Mouse (Mus musculus): ENCODE results near the gene Degs1. TPM values are rescaled to one million over a fixed set of nuclear protein-coding genes. Genes with fewer than 3 reads are reported as not detected.
"Not testable (repeated sequence)": the region's sequence is repeated elsewhere in the genome, so short reads cannot be mapped to it uniquely, and the experiment has no call there.

Gene Degs1
- polyA plus RNA-seq, 1 experiment from 2014 or later: 96.7 TPM

- H3K27me3 ChIP-seq (ENCODE audit: control insufficient read depth, insufficient read depth, low read length): no peaks in the 10 kb centered on the region
- H3K9ac ChIP-seq (replicated peaks; ENCODE audit: low read depth, low read length): no peak overlapping the region
- no peak overlapping the region for H3K4me3 ChIP-seq (ENCODE audit: low read depth, low read length)
- no peaks in the 10 kb centered on the region for H3K4me1 ChIP-seq (ENCODE audit: control insufficient read depth, insufficient read depth, low read length)
- H3K4me2 ChIP-seq (ENCODE audit: low read depth, low read length): no peak overlapping the region
- no peak overlapping the region for H3K27ac ChIP-seq (ENCODE audit: low read depth, low read length)
- no peak for ATAC-seq (ENCODE audit: low read depth)
- H3K36me3 ChIP-seq (ENCODE audit: control insufficient read depth, insufficient read depth, low read length): no peaks in the 10 kb centered on the region
- 96% methylated on average over 5 of the region's 5 CpGs for WGBS
- no peaks in the 10 kb centered on the region for H3K9me3 ChIP-seq (ENCODE audit: control insufficient read depth, low read length)
Observed at GRCm38 (mm10) chr1:182302916-182303315, 20.3 kb upstream of the Degs1 start.

GRCm38 (mm10) chr1:182302176-182302870, 19.7 kb upstream of the Degs1 start:
- H3K9me3 ChIP-seq (ENCODE audit: control insufficient read depth, low read length): no peaks in the 10 kb centered on the region
- H3K4me3 ChIP-seq (ENCODE audit: low read depth, low read length): no peak overlapping the region
- ATAC-seq (ENCODE audit: low read depth): no peak
- no peak overlapping the region for H3K4me2 ChIP-seq (ENCODE audit: low read depth, low read length)
- no peak overlapping the region for H3K27ac ChIP-seq (ENCODE audit: low read depth, low read length)
- H3K36me3 ChIP-seq (ENCODE audit: control insufficient read depth, insufficient read depth, low read length): no peaks in the 10 kb centered on the region
- no peaks in the 10 kb centered on the region for H3K4me1 ChIP-seq (ENCODE audit: control insufficient read depth, insufficient read depth, low read length)
- WGBS: 91% methylated on average over 6 of the region's 6 CpGs
- H3K27me3 ChIP-seq (ENCODE audit: control insufficient read depth, insufficient read depth, low read length): no peaks in the 10 kb centered on the region
- no peak overlapping the region for H3K9ac ChIP-seq (replicated peaks; ENCODE audit: low read depth, low read length)

GRCm38 (mm10) chr1:182297821-182298220, 15.2 kb upstream of the Degs1 start:
- no peaks in the 10 kb centered on the region; the same call in 1 of the 2 replicates for H3K9me3 ChIP-seq (ENCODE audit: control insufficient read depth, low read length)
- H3K4me2 ChIP-seq (ENCODE audit: low read depth, low read length): no peak overlapping the region
- ATAC-seq (ENCODE audit: low read depth): no peak
- H3K9ac ChIP-seq (replicated peaks; ENCODE audit: low read depth, low read length): no peak overlapping the region
- H3K4me3 ChIP-seq (ENCODE audit: low read depth, low read length): no peak overlapping the region
- no peaks in the 10 kb centered on the region for H3K36me3 ChIP-seq (ENCODE audit: control insufficient read depth, insufficient read depth, low read length)
- 92% methylated on average over 5 of the region's 5 CpGs for WGBS
- no peaks in the 10 kb centered on the region for H3K4me1 ChIP-seq (ENCODE audit: control insufficient read depth, insufficient read depth, low read length)
- H3K27me3 ChIP-seq (ENCODE audit: control insufficient read depth, insufficient read depth, low read length): no peaks in the 10 kb centered on the region
- H3K27ac ChIP-seq (ENCODE audit: low read depth, low read length): no peak overlapping the region

GRCm38 (mm10) chr1:182297246-182297645, 14.6 kb upstream of the Degs1 start:
- WGBS: 27% methylated on average over 3 of the region's 3 CpGs
- Histone ChIP-seq H3K4me1 (ENCODE audit: control insufficient read depth, insufficient read depth, low read length) (no peaks in the 10 kb centered on the region), H3K4me3 (ENCODE audit: low read depth, low read length) (no peak overlapping the region), H3K9ac (replicated peaks; ENCODE audit: low read depth, low read length) (no peak overlapping the region), H3K27ac (ENCODE audit: low read depth, low read length) (no peak overlapping the region), H3K4me2 (ENCODE audit: low read depth, low read length) (no peak overlapping the region), H3K9me3 (ENCODE audit: control insufficient read depth, low read length) (no peaks in the 10 kb centered on the region; the same call in 1 of the 2 replicates), H3K27me3 (ENCODE audit: control insufficient read depth, insufficient read depth, low read length) (no peaks in the 10 kb centered on the region), H3K36me3 (ENCODE audit: control insufficient read depth, insufficient read depth, low read length) (no peaks in the 10 kb centered on the region)
- no peak for ATAC-seq (ENCODE audit: low read depth)

GRCm38 (mm10) chr1:182296816-182297215, 14.2 kb upstream of the Degs1 start:
- Histone ChIP-seq H3K36me3 (ENCODE audit: control insufficient read depth, insufficient read depth, low read length) (no peaks in the 10 kb centered on the region), H3K4me2 (ENCODE audit: low read depth, low read length) (no peak overlapping the region), H3K4me1 (ENCODE audit: control insufficient read depth, insufficient read depth, low read length) (no peaks in the 10 kb centered on the region), H3K9me3 (ENCODE audit: control insufficient read depth, low read length) (no peaks in the 10 kb centered on the region; the same call in 1 of the 2 replicates), H3K4me3 (ENCODE audit: low read depth, low read length) (no peak overlapping the region), H3K27me3 (ENCODE audit: control insufficient read depth, insufficient read depth, low read length) (no peaks in the 10 kb centered on the region), H3K27ac (ENCODE audit: low read depth, low read length) (no peak overlapping the region), H3K9ac (replicated peaks; ENCODE audit: low read depth, low read length) (no peak overlapping the region)
- ATAC-seq (ENCODE audit: low read depth): no peak
- 71% methylated on average over 6 of the region's 6 CpGs for WGBS

GRCm38 (mm10) chr1:182296141-182296540, 13.5 kb upstream of the Degs1 start:
- Histone ChIP-seq H3K27me3 (ENCODE audit: control insufficient read depth, insufficient read depth, low read length) (no peaks in the 10 kb centered on the region), H3K4me2 (ENCODE audit: low read depth, low read length) (no peak overlapping the region), H3K9ac (replicated peaks; ENCODE audit: low read depth, low read length) (no peak overlapping the region), H3K36me3 (ENCODE audit: control insufficient read depth, insufficient read depth, low read length) (no peaks in the 10 kb centered on the region), H3K4me3 (ENCODE audit: low read depth, low read length) (no peak overlapping the region), H3K9me3 (ENCODE audit: control insufficient read depth, low read length) (no peaks in the 10 kb centered on the region; the same call in 1 of the 2 replicates), H3K27ac (ENCODE audit: low read depth, low read length) (no peak overlapping the region), H3K4me1 (ENCODE audit: control insufficient read depth, insufficient read depth, low read length) (no peaks in the 10 kb centered on the region)
- 95% methylated on average over 6 of the region's 6 CpGs for WGBS
- ATAC-seq (ENCODE audit: low read depth): no peak

GRCm38 (mm10) chr1:182292291-182292690, 9.7 kb upstream of the Degs1 start:
- H3K9ac ChIP-seq (replicated peaks; ENCODE audit: low read depth, low read length): no peak overlapping the region
- no peaks in the 10 kb centered on the region for H3K27me3 ChIP-seq (ENCODE audit: control insufficient read depth, insufficient read depth, low read length)
- H3K36me3 ChIP-seq (ENCODE audit: control insufficient read depth, insufficient read depth, low read length): no peaks in the 10 kb centered on the region
- H3K4me3 ChIP-seq (ENCODE audit: low read depth, low read length): no peak overlapping the region
- no peaks in the 10 kb centered on the region for H3K4me1 ChIP-seq (ENCODE audit: control insufficient read depth, insufficient read depth, low read length)
- H3K9me3 ChIP-seq (ENCODE audit: control insufficient read depth, low read length): no peaks in the 10 kb centered on the region; the same call in 1 of the 2 replicates
- H3K4me2 ChIP-seq (ENCODE audit: low read depth, low read length): no peak overlapping the region
- 82% methylated on average over 4 of the region's 4 CpGs for WGBS
- H3K27ac ChIP-seq (ENCODE audit: low read depth, low read length): no peak overlapping the region
- no peak for ATAC-seq (ENCODE audit: low read depth)

GRCm38 (mm10) chr1:182290741-182291140, 8.1 kb upstream of the Degs1 start:
- H3K9me3 ChIP-seq (ENCODE audit: control insufficient read depth, low read length); H3K4me2 ChIP-seq (ENCODE audit: low read depth, low read length); H3K27me3 ChIP-seq (ENCODE audit: control insufficient read depth, insufficient read depth, low read length); H3K4me1 ChIP-seq (ENCODE audit: control insufficient read depth, insufficient read depth, low read length); H3K4me3 ChIP-seq (ENCODE audit: low read depth, low read length); H3K36me3 ChIP-seq (ENCODE audit: control insufficient read depth, insufficient read depth, low read length); H3K27ac ChIP-seq (ENCODE audit: low read depth, low read length); ATAC-seq (ENCODE audit: low read depth); H3K9ac ChIP-seq (replicated peaks; ENCODE audit: low read depth, low read length): not testable (repeated sequence)
- WGBS: 90% methylated on average over 3 of the region's 3 CpGs

GRCm38 (mm10) chr1:182289781-182290180, 7.2 kb upstream of the Degs1 start:
- no peaks in the 10 kb centered on the region for H3K4me1 ChIP-seq (ENCODE audit: control insufficient read depth, insufficient read depth, low read length)
- H3K27ac ChIP-seq (ENCODE audit: low read depth, low read length): no peak overlapping the region
- WGBS: 59% methylated on average over 2 of the region's 2 CpGs
- no peak for ATAC-seq (ENCODE audit: low read depth)
- no peak overlapping the region for H3K4me3 ChIP-seq (ENCODE audit: low read depth, low read length)
- no peak overlapping the region for H3K4me2 ChIP-seq (ENCODE audit: low read depth, low read length)
- H3K27me3 ChIP-seq (ENCODE audit: control insufficient read depth, insufficient read depth, low read length): no peaks in the 10 kb centered on the region
- H3K9me3 ChIP-seq (ENCODE audit: control insufficient read depth, low read length): no peaks in the 10 kb centered on the region; the same call in 1 of the 2 replicates
- H3K36me3 ChIP-seq (ENCODE audit: control insufficient read depth, insufficient read depth, low read length): no peaks in the 10 kb centered on the region
- H3K9ac ChIP-seq (replicated peaks; ENCODE audit: low read depth, low read length): no peak overlapping the region

Measured in neural tube, embryonic 14.5 days (tissue).